Mouse (Mus musculus): Measurements from ENCODE around the gene Rps29. TPM values are rescaled to one million over a fixed set of nuclear protein-coding genes. Genes with fewer than 3 reads are reported as not detected.
"Not testable (repeated sequence)": the region's sequence is repeated elsewhere in the genome, so short reads cannot be mapped to it uniquely, and the experiment has no call there.

The Rps29 gene
- total RNA-seq (2014; rRNA removed; ENCODE audit: low replicate concordance) = 67.6 and 219 TPM in 2 replicates
- 1,581 and 1,638 TPM in 2 replicates for polyA plus RNA-seq (2015; fragmentation: Nextera tagmentation; extraction: Ambion mirVana)

- ATAC-seq (ENCODE audit: insufficient read depth, low read depth) (peak; percentile 99), DNase-seq (ENCODE audit: low spot score) (peak; percentile 98)
- Histone ChIP-seq H3K9ac (replicated peaks; ENCODE audit: low read depth, low read length) (peak within 1 kb of the TSS; percentile 83), H3K4me2 (ENCODE audit: low read depth, low read length) (peak within 1 kb of the TSS; percentile 86), H3K27ac (ENCODE audit: low read depth) (peak within 1 kb of the TSS; percentile 94), H3K4me3 (ENCODE audit: low read depth, low read length) (peak within 1 kb of the TSS; percentile 72), H3K36me3 (replicated peaks; ENCODE audit: control insufficient read depth, insufficient read depth, low read length) (peaks cover 22% of the 10 kb centered on the region)
- H3K9me3 ChIP-seq (replicated peaks; ENCODE audit: control insufficient read depth, low read length); H3K4me1 ChIP-seq (ENCODE audit: control insufficient read depth, insufficient read depth); H3K27me3 ChIP-seq (ENCODE audit: control insufficient read depth, insufficient read depth, low read length): not testable (repeated sequence)
- peak; percentile 51; the same call in 1 of the 2 replicates for TF ChIP-seq EP300 (IDR thresholded peaks at IDR 0.05; ENCODE audit: low read depth)
- under 1% methylated on average over 57 of the region's 68 CpGs for WGBS
Observed at GRCm38 (mm10) chr12:69158765-69159577, at the start of gene Rps29. Gene Rps29 (minus strand): TSS chr12:69159186.

- Histone ChIP-seq H3K4me1 (ENCODE audit: control insufficient read depth, insufficient read depth) (no peaks in the 10 kb centered on the region), H3K9me3 (replicated peaks; ENCODE audit: control insufficient read depth, low read length) (no peaks in the 10 kb centered on the region), H3K4me2 (ENCODE audit: low read depth, low read length) (no peak overlapping the region), H3K27me3 (ENCODE audit: control insufficient read depth, insufficient read depth, low read length) (no peaks in the 10 kb centered on the region), H3K36me3 (replicated peaks; ENCODE audit: control insufficient read depth, insufficient read depth, low read length) (0 out of 2 replicates have a peak, but pooled peaks cover 12% of the 10 kb centered on the region), H3K9ac (replicated peaks; ENCODE audit: low read depth, low read length) (no peak overlapping the region), H3K27ac (ENCODE audit: low read depth) (no peak overlapping the region), H3K4me3 (ENCODE audit: low read depth, low read length) (no peak overlapping the region)
- ATAC-seq (ENCODE audit: insufficient read depth, low read depth) (no peak), DNase-seq (ENCODE audit: low spot score) (no peak)
- 88% methylated on average over 2 of the region's 2 CpGs for WGBS
- no peak for TF ChIP-seq EP300 (IDR thresholded peaks at IDR 0.05; ENCODE audit: low read depth)
- peak; percentile 18; the same call in 1 of the 2 replicates for TF ChIP-seq CTCF (IDR thresholded peaks at IDR 0.05; ENCODE audit: low read depth)
Observed at GRCm38 (mm10) chr12:69208520-69208919, 49.5 kb upstream of the Rps29 start.

GRCm38 (mm10) chr12:69207926-69208325 lies 48.9 kb upstream of the Rps29 start:
- ATAC-seq (ENCODE audit: insufficient read depth, low read depth) (no peak), DNase-seq (ENCODE audit: low spot score) (no peak)
- no peaks in the 10 kb centered on the region for H3K9me3 ChIP-seq (replicated peaks; ENCODE audit: control insufficient read depth, low read length)
- no peaks in the 10 kb centered on the region for H3K27me3 ChIP-seq (ENCODE audit: control insufficient read depth, insufficient read depth, low read length)
- H3K36me3 ChIP-seq (replicated peaks; ENCODE audit: control insufficient read depth, insufficient read depth, low read length) = peaks cover 11% of the 10 kb centered on the region; the same call in 1 of the 2 replicates
- 92% methylated on average over 7 of the region's 7 CpGs for WGBS
- TF ChIP-seq EP300 (IDR thresholded peaks at IDR 0.05; ENCODE audit: low read depth) (no peak), CTCF (IDR thresholded peaks at IDR 0.05; ENCODE audit: low read depth) (no peak)
- no peak overlapping the region for H3K4me2 ChIP-seq (ENCODE audit: low read depth, low read length)
- no peak overlapping the region for H3K9ac ChIP-seq (replicated peaks; ENCODE audit: low read depth, low read length)
- H3K4me1 ChIP-seq (ENCODE audit: control insufficient read depth, insufficient read depth) = no peaks in the 10 kb centered on the region
- no peak overlapping the region for H3K27ac ChIP-seq (ENCODE audit: low read depth)
- no peak overlapping the region for H3K4me3 ChIP-seq (ENCODE audit: low read depth, low read length)

GRCm38 (mm10) chr12:69207396-69207795 lies 48.4 kb upstream of the Rps29 start:
- DNase-seq (ENCODE audit: low spot score) (no peak), ATAC-seq (ENCODE audit: insufficient read depth, low read depth) (no peak)
- Histone ChIP-seq H3K27me3 (ENCODE audit: control insufficient read depth, insufficient read depth, low read length) (no peaks in the 10 kb centered on the region), H3K4me3 (ENCODE audit: low read depth, low read length) (no peak overlapping the region), H3K27ac (ENCODE audit: low read depth) (no peak overlapping the region), H3K4me1 (ENCODE audit: control insufficient read depth, insufficient read depth) (no peaks in the 10 kb centered on the region), H3K9me3 (replicated peaks; ENCODE audit: control insufficient read depth, low read length) (no peaks in the 10 kb centered on the region), H3K9ac (replicated peaks; ENCODE audit: low read depth, low read length) (no peak overlapping the region), H3K4me2 (ENCODE audit: low read depth, low read length) (no peak overlapping the region), H3K36me3 (replicated peaks; ENCODE audit: control insufficient read depth, insufficient read depth, low read length) (peaks cover 16% of the 10 kb centered on the region; the same call in 1 of the 2 replicates)
- no peak for TF ChIP-seq CTCF (IDR thresholded peaks at IDR 0.05; ENCODE audit: low read depth)
- TF ChIP-seq EP300 (IDR thresholded peaks at IDR 0.05; ENCODE audit: low read depth) = no peak
- WGBS = 89% methylated on average over 8 of the region's 8 CpGs

GRCm38 (mm10) chr12:69204052-69204833 lies 45.3 kb upstream of the Rps29 start, which contains the start of gene Gm49384:
Gene Gm49384 (minus strand): TSS chr12:69204267.
- H3K4me3 ChIP-seq (ENCODE audit: low read depth, low read length) = no peak within 1 kb of the TSS
- no peak within 1 kb of the TSS for H3K4me2 ChIP-seq (ENCODE audit: low read depth, low read length)
- no peak within 1 kb of the TSS for H3K27ac ChIP-seq (ENCODE audit: low read depth)
- 83% methylated on average over 16 of the region's 16 CpGs for WGBS
- no peak for DNase-seq (ENCODE audit: low spot score)
- H3K27me3 ChIP-seq (ENCODE audit: control insufficient read depth, insufficient read depth, low read length) = no peaks in the 10 kb centered on the region
- H3K9ac ChIP-seq (replicated peaks; ENCODE audit: low read depth, low read length) = no peak within 1 kb of the TSS
- ATAC-seq (ENCODE audit: insufficient read depth, low read depth) = no peak
- peaks cover 27% of the 10 kb centered on the region for H3K36me3 ChIP-seq (replicated peaks; ENCODE audit: control insufficient read depth, insufficient read depth, low read length)
- TF ChIP-seq CTCF (IDR thresholded peaks at IDR 0.05; ENCODE audit: low read depth) = no peak
- no peaks in the 10 kb centered on the region for H3K9me3 ChIP-seq (replicated peaks; ENCODE audit: control insufficient read depth, low read length)
- no peaks in the 10 kb centered on the region for H3K4me1 ChIP-seq (ENCODE audit: control insufficient read depth, insufficient read depth)
